Mouse (Mus musculus) kidney, postnatal 25 days (tissue): ENCODE measurements at regions not wholly inside any gene's neighbourhood (a gene's known extent, or its start where the extent isn't known, plus 50 kb on each side); places are given as distances from the start of the nearest gene placed in this dataset.

Experiments used
- DNase-seq, 2 experiments: peaks; one replicate each; pipeline ENCODE4 v3.0.0; 2021; ENCODE audit warnings: mixed read lengths in 2 of 2

DNA sequence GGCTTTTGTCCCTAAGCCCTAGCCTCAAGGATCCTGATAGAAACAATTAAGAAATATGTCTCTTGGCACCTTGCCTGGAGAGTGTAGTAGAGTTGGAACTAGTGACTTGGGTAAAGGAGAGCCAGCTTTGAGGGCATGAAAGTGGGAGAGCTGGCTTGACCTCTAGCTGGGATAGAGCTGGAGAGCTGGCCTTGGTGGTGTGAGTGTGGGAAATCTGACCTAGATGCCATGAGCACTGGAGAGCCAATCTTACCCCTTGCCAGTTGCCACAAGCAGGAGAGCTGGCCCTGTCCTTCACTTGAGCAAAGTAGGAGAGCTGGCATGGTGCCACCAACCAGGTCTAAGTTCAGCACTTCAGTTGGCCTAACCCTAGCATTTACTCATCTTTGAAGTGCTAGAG is 995.7 kb downstream of the Gsdmc2 start:
- peak; percentile 53 to 56 for DNase-seq

DNA sequence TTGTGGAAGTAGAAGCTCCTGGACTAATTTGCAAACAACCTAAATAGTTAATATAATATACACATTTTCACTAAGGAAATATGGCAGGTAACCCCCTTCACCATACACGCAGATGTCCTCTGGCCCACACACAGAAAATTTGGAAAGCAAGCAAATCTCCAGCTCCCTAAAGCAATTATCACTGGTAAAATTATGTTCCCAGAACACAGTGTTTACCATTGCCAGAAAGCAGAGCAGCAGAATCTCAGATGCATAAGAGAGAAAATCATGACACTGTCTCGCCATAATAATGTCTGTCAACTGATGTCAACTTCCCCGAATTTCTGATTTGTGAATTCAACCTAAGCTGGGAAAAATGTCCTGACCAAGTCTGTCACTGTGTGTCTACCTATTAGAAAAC is 999.1 kb downstream of the Gsdmc2 start:
- no peak for DNase-seq

DNA sequence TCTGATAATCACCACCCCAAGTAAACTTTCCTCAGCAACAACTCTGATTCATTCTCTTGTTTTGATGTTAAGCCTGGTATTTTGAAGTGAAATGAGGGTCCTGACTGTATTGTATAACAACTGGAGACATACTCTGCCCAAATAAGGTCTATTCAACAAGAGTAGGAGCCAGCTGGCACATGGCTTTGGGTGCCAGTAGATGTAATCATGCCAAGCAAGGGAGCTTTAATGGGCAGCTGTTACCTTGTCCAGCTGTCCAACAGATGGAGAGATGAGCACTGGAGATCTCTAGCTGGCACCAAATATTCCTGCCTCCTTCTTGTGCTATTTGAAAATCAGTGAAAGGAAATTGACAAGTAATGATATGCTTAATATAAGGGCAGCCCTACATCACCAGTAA is 1019.4 kb downstream of the Gsdmc2 start:
- DNase-seq = no peak

DNA sequence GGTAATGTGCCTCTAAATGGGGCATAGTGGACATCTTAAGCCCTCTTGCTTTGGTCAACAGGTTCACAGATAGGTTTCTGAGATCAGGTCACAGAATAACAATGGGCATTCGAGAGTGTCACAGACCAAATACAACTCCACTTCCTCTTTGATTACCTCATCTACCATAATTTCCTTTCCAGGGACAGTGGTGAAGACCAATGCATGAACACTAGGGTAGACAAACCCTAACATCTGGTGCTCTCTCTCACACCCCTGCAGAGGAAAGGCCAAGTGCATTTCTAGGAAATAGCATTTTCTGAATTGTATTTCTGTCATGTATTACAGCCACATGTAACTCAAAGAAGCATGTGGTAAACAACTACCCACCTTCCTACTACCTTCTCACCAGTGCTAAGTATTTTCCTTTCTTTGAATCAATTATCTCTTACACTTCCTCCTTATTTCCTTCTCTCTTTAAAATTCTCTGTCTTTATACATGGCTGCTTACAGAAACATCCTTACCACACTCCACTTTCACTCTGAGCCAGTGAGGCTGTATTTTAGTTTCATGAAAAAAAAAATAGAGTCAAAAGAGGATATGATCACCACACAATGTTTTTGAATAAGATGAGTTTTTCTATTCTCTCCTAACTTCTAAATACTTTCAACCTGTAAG is 1021.0 kb downstream of the Gsdmc2 start:
- DNase-seq = no peak

DNA sequence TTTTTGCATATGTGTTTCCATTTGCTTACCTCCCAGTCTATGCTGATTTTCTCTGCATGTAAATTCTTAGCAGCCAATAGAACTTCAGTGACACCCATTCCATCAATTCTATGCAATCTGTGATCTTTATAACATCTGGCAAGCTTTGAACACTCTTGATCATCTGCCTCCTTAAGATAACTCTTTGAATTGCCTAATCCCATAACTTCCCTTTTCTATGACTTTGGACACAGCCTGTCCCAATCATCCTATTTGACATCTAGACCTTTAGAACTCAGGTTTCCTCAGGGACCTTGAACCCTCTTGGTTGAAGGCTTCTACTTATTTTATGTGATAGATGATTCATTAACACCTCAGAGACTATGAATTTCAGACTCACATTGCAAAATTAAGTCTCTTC is 1022.7 kb downstream of the Gsdmc2 start:
- no peak for DNase-seq

DNA sequence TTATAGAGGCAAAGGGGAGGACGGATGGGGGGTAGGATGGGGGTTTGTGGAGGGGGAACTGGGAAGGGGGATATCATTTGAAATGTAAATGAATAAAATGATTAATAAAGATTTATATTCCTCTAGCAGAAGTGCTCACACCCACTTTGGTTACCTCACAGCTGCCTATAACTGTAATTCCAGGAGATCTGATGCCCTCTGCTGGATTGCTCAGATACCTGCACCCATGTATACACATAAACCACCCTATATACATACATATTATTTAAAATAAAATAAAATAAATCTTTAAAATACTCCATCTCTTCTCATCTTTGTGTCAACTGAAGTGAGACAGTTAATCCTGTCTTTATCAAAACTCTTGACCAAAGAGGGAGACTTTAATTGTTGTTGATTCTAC is 1031.9 kb downstream of the Gsdmc2 start:
- no peak for DNase-seq

DNA sequence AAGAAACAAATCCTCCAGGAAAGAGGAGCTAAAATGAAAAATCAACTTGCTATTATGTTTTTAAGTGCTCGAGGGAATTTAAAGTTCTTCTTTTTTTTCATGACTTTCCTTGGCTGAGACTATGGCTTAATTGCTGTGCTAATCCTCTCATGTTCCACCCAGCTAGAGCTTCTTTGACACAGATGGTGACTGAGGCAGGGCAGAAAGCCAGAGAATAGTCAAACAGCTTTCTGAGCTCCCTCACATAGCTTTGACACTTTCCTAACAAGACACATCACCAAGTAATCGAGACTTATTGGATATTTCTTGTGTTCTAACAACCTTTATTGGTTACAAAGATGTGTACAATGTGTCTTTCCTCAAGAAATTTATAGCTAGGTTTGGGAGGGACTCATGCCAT is 1033.0 kb downstream of the Gsdmc2 start:
- DNase-seq = no peak

DNA sequence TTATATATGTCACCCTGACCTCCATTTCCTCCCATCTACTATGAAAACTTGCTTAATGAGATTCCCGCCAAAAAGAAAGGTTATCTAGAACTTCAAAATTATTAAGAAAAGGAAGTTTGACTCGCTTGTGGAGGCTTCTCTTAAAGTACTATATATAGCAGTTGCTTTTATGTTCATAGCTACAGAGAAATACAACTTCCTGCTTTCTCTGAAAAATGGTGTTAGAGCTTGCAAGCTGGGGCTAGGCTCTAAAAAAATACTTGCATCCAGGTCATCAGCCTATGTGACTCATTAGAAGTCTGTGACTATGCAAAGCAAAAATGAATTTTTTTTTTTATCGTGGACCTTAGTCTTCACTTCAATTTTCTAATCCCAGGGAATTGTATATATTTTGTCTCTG is 1035.7 kb downstream of the Gsdmc2 start:
- DNase-seq = no peak

DNA sequence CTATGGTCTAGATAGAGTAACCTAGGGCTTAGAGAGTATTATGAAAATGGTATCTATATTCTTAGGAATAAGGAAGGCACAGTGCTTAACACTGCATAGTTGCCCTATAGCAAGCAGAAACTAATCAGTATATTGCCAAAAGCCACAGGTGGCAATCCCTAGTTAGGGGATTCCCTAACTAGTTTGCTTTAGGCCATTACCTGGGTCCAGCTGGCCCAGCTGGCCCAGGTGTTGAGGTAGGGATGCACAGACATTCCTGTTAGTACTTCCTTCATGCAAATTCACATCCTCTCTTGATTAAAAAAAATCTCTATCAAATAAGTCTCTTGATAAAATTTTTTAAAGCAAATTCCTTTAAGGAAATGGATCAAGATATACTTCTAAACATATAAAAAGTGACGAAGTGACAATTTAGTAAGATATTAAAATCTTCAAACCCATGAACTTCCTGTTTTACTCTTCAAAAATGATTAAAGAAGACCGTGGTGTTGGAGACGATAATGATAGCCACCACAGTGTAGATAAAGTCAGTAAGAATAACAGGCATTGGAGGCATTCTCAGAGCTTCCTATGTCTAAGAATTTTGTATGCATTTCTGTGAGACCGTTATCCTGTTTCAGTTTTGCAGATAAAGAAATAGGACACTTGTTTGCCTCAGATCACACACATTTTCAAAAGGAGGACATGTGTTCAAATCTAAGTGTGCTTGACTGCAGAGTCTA is 1036.7 kb downstream of the Gsdmc2 start:
- DNase-seq = no peak

DNA sequence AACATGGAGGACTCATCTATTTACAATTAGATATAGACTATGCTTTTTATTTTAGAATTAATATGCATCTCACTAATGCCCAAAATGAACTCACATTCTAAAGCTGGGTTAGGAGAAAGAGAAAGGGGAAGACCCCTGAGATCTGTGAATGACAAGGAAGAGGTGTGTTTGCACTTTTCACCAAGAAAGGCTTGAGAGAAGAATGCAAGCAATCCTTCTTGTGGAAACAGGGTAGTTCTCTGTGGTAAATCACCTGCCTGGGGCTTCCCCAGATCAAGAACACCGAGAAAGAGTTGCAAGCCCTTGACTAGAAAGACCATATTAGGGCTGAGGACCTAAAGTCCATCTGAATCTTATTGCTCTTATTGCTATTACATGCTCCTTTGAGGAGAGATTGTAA is 1037.6 kb downstream of the Gsdmc2 start:
- DNase-seq = no peak

DNA sequence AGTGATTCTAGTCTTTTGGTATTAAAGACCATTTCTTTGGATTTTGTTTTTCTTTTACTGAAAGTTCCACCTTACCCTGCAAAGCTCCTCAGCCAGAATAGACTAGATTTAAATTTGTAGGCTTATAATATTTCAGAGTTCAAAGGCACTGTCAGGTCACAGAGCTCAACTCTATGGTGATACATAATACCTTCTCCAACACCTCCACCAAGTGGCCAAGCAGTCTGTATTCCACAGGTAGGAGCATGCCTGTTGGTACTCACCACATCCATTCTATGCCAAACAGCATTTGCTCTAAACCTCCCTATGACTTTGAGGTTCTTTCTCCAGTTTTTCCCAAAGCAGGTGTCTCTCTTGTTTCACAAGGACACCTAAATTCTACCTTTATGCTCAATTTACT is 1042.2 kb downstream of the Gsdmc2 start:
- peak; percentile 33 to 49 for DNase-seq

DNA sequence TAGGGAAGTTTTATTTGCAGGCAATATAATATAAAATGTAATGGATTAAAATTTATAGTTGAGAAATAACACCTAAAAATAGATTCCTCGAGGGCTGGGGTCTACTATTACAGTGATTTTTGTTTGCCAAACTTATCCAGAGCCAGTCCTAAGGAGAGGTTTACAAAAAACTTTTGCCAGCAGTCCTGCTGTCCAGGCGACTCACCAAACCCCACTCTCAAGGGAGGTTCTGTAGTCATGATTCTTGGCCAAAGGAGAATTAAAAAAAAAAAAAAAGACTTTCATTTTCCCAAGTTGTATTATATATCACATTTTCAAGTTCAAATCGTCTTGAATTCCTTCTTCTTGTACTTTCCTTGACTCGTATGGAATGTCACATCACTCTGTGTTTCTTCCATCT is 1046.2 kb downstream of the Gsdmc2 start:
- no peak for DNase-seq

DNA sequence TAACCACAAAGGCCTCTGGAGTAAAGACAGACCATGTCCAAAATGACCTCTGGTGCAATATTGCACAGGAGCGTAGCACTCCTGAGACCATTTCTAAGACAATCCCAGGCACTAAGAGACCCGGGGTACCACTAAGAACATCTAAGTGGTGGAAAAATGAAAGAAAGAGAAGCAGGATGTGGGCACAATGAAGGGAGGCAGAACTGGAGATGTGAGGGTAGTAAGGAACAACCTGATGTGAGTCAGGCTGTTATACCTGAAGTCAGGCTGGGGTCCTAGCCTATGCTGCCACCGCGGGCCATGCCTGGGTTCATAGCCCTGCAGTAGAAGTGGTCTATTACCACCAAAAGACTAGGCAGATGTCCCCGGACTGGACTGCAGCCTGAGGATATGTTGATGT is 1051.4 kb downstream of the Gsdmc2 start:
- DNase-seq = no peak

DNA sequence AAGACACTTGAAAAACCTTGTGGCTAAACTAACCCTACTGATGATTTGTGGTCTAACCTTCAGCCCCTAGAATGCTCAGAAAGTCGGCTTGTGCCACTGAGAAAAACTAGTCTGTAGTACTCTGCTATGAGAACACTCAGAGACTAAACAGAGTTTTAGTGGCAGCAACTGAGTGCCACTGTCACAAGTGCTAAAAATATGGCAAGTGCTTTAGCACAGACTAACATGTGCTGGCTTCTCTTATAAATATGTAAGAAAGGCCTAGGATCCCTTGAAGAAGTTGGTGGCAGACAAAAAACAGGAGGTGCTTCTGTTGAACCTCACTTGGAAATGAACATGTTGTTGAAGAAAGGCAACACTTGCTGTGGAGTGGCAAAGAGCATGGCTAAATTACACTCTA is 1052.9 kb downstream of the Gsdmc2 start:
- DNase-seq = no peak

DNA sequence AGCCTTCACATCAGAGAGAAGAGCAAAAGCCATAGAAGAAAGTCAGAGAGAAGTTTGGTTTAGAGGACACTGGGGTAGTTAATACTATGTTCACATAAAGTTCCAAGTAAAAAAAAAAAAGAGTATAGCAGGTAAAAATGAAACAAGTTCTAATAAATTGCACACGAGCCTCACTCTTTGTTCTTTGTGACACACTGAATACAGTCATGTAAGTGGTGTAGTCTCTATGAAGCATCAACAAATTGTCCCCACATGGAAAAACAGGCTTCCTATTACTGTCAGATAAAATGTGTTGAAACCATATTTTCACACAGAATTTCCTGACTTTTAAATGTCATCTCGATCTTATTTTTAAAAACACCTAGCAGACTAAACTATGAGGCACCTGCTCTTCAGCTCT is 1057.2 kb downstream of the Gsdmc2 start:
- DNase-seq = no peak

DNA sequence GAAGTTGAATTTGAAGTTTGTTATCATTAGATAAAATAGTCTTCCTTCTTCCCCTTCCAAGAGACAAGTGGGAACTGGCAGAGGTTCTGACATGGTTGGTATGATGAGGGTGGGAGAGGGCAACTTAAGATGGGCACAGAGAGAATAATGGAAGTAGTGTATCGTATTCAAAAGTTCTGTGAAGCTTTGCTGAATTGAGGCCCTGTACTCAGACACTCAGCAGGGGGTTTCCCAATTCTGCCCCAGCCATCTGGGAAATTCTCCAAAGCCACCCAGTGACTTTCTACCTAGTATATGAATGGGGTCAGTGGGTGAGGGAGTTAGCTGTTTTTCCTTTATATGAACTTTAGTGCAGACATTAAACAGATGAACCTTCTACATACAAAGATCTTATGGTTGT is 1058.7 kb downstream of the Gsdmc2 start:
- no peak for DNase-seq

DNA sequence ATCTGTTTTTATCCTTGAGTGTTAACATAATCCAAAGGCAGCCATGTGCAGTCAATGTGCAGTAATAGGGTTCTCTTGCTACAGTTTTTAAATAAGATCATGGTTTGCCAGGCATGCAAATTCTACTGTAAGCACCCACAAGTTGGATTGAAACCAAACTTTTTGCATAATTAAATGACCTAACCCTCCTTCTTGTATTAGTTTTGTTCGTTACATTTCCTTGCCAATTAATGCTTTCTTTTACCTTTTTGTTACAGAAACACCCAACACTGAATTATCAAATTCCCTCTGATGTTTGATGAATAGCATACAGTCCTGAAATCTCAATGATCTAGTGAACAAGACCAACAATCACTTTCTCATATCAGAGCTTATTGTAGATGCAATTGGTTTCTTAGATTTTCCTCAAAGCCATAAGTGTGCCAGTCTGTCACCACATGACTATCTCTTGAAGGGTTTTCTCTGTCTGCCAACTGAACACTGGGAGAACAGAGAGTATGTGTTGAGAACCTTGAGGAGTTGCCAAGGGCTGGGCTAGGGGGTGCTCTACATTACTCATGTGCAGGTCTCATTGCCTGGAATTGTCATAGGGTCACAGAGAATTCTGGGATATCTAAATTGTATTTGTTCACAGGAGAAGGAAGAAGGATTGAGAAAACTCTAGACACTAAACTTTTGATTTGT is 1060.4 kb downstream of the Gsdmc2 start:
- DNase-seq = no peak

DNA sequence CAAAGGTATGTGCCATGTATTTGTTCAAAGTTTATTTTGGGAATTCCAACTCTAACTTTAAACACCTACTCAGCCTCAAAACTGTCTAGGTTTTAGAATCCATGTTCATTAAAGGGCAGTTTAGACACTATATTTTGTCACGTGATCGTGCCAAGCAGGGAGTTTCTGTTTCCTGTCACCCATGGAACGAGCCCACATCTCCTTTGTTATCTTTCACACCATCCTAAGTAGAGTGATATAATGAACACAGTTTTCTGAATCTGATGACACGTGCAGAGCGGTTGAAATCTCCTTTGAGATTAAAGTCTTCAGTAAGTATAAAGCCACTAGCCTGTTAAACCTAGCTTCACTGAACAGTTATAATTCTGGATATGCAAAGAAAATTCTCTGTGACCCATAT is 1066.1 kb downstream of the Gsdmc2 start:
- DNase-seq = no peak

DNA sequence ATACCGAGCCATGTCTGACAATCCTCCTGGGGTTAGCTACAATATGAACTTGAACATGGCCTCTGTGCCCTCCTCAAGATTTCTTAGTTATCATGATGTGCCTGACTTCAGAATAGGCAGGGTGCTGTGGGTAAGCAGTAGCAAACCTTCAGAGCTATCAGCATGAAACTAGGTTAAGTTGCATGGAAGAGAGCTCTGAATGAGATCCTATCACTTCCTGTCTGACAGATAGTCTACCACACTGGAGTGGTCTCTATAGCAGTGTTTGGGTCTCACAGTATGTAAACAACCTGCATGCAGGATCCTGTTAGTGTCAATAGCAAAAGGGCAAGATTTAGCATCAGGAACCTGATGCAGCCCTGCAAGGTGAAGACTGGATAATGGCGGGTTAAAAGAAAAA is 1092.3 kb downstream of the Gsdmc2 start:
- no peak for DNase-seq

DNA sequence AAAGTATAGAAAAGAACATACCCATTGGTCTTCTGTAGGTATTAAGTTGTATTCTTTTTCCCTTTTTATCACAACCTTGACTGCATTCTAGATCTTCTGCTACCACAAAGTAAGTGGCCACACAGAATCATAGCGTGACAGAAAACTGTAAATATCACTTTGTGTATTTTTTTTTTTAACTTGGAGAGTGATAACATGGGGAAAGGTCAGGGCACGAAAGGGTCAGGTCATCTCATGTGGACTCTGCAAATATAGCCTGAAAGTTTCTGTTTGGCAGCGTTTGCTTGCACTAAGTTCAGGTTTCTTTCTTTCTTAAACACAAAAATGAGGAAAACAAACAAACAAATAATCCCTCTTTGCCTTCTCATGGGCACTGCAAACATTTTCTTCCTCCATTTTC is 1101.1 kb downstream of the Gsdmc2 start:
- no peak for DNase-seq

DNA sequence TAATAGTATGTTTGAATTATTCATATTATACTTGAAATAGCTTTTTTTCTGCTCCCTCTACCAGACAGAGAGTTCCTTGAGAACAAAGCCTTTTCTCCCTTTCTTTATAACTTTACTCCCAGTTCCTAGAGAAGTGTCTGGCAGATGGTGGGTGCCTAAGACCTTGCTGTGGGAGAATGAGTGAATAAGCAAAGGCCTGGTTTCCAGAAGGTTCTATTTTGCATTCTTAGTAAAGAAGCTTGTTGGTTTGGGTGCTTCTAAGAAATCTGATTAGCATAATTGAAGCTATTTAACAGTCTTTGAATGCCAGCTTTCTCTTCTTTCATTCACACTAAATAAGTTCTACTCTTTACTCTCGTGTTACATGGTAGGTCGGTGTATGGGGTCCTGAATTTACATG is 1104.2 kb downstream of the Gsdmc2 start:
- DNase-seq = no peak

DNA sequence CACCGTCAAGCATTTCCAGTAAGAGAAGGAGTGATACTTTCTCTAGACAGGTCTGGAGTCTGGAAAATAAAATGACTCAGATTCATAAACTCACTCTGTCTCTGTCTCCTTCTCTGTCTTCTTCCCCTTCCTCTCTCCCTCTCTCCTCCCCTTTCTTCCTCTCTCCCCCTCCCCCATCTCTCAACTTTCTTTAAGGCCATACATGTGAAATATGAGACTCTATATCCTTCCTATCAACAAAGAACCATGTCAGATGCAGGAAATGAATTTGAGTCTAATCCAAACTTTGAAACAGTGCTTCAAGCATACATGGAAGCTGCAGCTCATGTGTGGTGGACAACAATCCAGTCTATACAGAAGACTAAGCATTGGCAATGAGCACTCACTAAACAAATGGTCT is 1109.6 kb downstream of the Gsdmc2 start:
- DNase-seq = no peak

DNA sequence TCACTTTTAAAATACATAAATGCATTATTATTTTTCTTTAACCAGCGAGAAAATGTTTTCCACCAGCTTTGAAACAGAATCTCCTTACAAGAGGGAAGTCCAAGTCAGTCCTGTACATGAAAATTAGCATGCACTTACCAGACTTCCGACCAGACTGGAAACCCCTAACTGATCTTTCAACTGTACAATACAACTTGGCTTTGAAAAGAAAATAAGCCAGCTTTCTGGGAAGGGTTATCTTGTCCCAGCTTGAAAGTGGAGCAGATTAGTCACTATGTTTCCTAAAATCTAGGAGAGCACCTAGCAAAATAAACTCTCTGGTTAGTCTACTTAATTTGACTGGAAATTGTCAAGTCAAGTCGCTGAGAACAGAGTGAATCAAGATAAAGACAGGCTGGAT is 1110.1 kb downstream of the Gsdmc2 start:
- no peak for DNase-seq

DNA sequence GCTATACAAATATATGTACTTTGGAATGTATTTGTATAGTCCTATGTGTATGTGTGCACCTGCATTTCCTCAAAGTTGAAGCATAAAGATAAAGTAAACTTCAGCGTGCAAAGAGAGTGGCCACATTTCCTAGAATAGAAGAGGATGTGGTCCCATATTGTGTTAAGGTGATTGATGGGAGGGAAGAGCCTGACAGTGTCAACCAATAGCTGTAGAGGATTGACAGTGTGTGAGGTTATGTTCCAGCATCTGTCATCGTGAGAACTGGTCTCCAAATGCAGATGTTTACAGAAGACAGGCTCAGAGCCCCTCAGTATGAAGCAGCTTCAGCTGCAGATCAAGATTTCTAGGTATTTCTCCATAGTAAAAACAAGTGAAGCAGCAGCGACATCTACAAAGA is 1114.5 kb downstream of the Gsdmc2 start:
- no peak for DNase-seq
